Mouse (Mus musculus) CH12.LX (cell line): ENCODE results near the gene Ucma.

Source experiments
- EP300 ChIP-seq: IDR thresholded peaks from 2 replicates; pipeline ENCODE4 v1.6.1; 2011; ENCODE audit warnings: low read length, improper control_type of control experiment
- RAD21 ChIP-seq: IDR thresholded peaks from 2 replicates; pipeline ENCODE4 v1.6.1; 2011; ENCODE audit warnings: low read depth, mild to moderate bottlenecking, low read length, improper control_type of control experiment, moderate library complexity

DNA sequence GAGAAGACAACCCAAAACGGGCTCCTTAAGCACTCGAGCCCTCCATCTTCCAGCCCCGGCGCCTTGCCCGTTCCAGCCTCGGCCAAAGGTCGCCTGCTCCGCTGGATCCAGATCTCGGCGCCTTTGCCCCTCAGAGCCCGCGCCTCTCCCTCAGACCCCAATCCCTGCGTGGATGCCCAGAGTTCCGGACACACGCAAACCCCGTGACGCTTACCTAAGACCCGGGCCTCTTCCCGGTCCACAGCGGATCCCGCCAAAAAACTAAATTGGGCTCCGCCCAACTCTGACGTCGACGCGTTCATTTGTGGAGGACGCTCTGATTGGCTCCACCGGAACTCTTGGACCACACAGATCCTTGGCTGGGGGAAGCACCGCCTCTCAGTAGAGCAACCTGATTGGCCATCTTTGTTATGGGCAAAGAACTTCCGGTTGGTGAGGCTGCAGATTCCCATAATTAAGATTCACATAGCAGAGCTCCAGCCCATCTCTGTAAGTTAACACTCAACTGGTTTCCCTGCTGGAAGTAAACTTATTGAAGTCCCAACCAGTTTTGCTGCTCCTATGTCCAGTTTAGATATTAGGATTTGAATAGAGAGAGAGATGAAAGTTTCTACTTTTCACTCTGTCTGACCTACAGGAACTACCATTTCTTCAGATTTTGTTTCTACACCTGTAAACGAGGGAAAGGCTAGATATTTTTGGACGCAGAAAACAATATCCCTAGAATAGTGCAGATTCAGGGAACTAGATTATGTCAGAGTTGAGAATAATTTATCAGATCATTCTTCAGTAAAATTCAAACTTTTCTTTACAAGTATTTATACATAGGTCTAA is 36.8 kb downstream of the Ucma start, which contains the start of gene Mcm10:
- TF ChIP-seq EP300 = no peak
- TF ChIP-seq RAD21 = no peak
